ENCODE assay signal across 19 mouse cellular contexts in the genomic region with DNA sequence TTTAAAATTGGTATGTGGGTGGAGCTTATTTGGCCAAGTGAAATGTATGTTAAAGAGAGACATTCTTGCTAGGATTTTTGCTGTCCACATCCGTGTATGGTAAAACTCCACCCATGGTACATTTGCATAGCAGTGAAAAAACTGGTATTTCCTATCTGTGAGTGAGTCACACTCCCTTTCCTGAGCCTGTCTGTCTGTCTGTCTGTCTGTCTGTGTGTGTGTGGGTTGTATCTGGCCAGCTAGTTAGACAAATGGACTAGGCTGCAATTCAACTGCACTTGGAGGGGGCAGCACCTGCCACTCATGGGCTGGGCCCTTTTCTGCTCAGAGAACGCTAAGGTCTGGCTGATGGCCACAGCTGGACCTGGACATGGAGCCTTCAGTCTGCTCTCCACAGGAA.
A peak's percentile ranks its signal among the peaks of the same experiment; 100 is the strongest.
DNase-seq lines count a peak whose midpoint lies in the region; ATAC-seq and TF ChIP-seq lines count a peak whose summit lies in the region.
"Had no signal": no experiment of that assay in that cellular context is flagged by ENCODE, and none has a peak within 500 bp of the region (broad histone marks: within the 10 kb centered on the region; RNA-seq: fewer than 3 reads in every experiment).

No protein-coding gene starts in this region.

- peak; percentile 53 for TF ChIP-seq CTCF in intestine, postnatal 0 days (IDR thresholded peaks at IDR 0.05; ENCODE audit: low read depth)

- peaks cover 9% of the 10 kb centered on the region for H3K4me1 ChIP-seq in limb, embryonic 15.5 days
- H3K4me1 ChIP-seq in limb, embryonic 10.5 days, result peaks cover 14% of the 10 kb centered on the region
- peaks cover 10% of the 10 kb centered on the region for H3K4me1 ChIP-seq in intestine, postnatal 0 days (replicated peaks; ENCODE audit: control insufficient read depth, insufficient read depth, low read length)
- H3K4me1 ChIP-seq: hindbrain, embryonic 15.5 days; limb, embryonic 12.5 days had no signal

- H3K27ac ChIP-seq in limb, embryonic 15.5 days, result peak overlapping the region; percentile 73
- H3K27ac ChIP-seq in limb, embryonic 10.5 days, result no peak overlapping the region
- peak overlapping the region; percentile 80 for H3K27ac ChIP-seq in intestine, postnatal 0 days (ENCODE audit: low read depth, low read length)
- H3K27ac ChIP-seq: gastrocnemius, adult 2 months; heart, embryonic 13.5 days; hindbrain, embryonic 15.5 days; limb, embryonic 12.5 days had no signal

- no peak overlapping the region for H3K9ac ChIP-seq in limb, embryonic 15.5 days
- no peak overlapping the region for H3K9ac ChIP-seq in intestine, postnatal 0 days (ENCODE audit: low read depth, low read length)
- H3K9ac ChIP-seq: heart, embryonic 13.5 days; hindbrain, embryonic 15.5 days; limb, embryonic 12.5 days had no signal

- no peak overlapping the region for H3K4me3 ChIP-seq in limb, embryonic 15.5 days
- no peak overlapping the region for H3K4me3 ChIP-seq in limb, embryonic 10.5 days
- no peak overlapping the region for H3K4me3 ChIP-seq in intestine, postnatal 0 days (ENCODE audit: low read depth, low read length)
- H3K4me3 ChIP-seq: gastrocnemius, adult 2 months; heart, embryonic 13.5 days; hindbrain, embryonic 15.5 days; limb, embryonic 12.5 days had no signal

- H3K36me3 ChIP-seq in limb, embryonic 15.5 days, result no peaks in the 10 kb centered on the region
- no peaks in the 10 kb centered on the region for H3K36me3 ChIP-seq in limb, embryonic 10.5 days
- H3K36me3 ChIP-seq in intestine, postnatal 0 days (ENCODE audit: control insufficient read depth, insufficient read depth), result no peaks in the 10 kb centered on the region
- H3K36me3 ChIP-seq: heart, embryonic 13.5 days; hindbrain, embryonic 15.5 days; limb, embryonic 12.5 days had no signal

- peak; percentile 11 for DNase-seq in adrenal gland, postnatal 14 days
- no peak for DNase-seq in adrenal gland, adult 2 months
- no peak for DNase-seq in limb, embryonic 10.5 days (ENCODE audit: low spot score)
- peak; percentile 74 for DNase-seq in R1 (ENCODE audit: low read depth, low spot score)
- no peak for DNase-seq in layer of hippocampus, postnatal 14 days (ENCODE audit: low spot score in 2 of 2)
- no peak for DNase-seq in left cerebral cortex, postnatal 36 days (ENCODE audit: low spot score in 2 of 2)
- DNase-seq: adrenal gland, postnatal 36 days; cerebellum, postnatal 10 days; gastrocnemius, adult 2 months; kidney, postnatal 14 days; layer of hippocampus, postnatal 36 days; right cerebral cortex, postnatal 25 days had no signal

- H3K27me3 ChIP-seq in limb, embryonic 15.5 days, result no peaks in the 10 kb centered on the region
- H3K27me3 ChIP-seq in limb, embryonic 10.5 days (ENCODE audit: low read depth, poor library complexity, severe bottlenecking), result no peaks in the 10 kb centered on the region
- no peaks in the 10 kb centered on the region for H3K27me3 ChIP-seq in intestine, postnatal 0 days (replicated peaks; ENCODE audit: control insufficient read depth, insufficient read depth, low read length)
- H3K27me3 ChIP-seq: heart, embryonic 13.5 days; hindbrain, embryonic 15.5 days; limb, embryonic 12.5 days had no signal

- no peak overlapping the region for H3K4me2 ChIP-seq in limb, embryonic 15.5 days
- peak overlapping the region; percentile 54 for H3K4me2 ChIP-seq in intestine, postnatal 0 days (replicated peaks; ENCODE audit: low read depth)
- H3K4me2 ChIP-seq: heart, embryonic 13.5 days; hindbrain, embryonic 15.5 days; limb, embryonic 12.5 days; midbrain, embryonic 11.5 days had no signal

- WGBS in limb, embryonic 15.5 days, result 30% methylated on average over 2 of the region's 2 CpGs
- 69% methylated on average over 2 of the region's 2 CpGs for WGBS in limb, embryonic 10.5 days
- WGBS in intestine, postnatal 0 days, result 29% methylated on average over 2 of the region's 2 CpGs

- H3K9me3 ChIP-seq in limb, embryonic 15.5 days, result no peaks in the 10 kb centered on the region
- H3K9me3 ChIP-seq in limb, embryonic 10.5 days (replicated peaks), result no peaks in the 10 kb centered on the region
- H3K9me3 ChIP-seq in intestine, postnatal 0 days (ENCODE audit: control insufficient read depth), result no peaks in the 10 kb centered on the region
- H3K9me3 ChIP-seq: heart, embryonic 13.5 days; hindbrain, embryonic 15.5 days; limb, embryonic 12.5 days had no signal

- no peak for ATAC-seq in limb, embryonic 15.5 days (ENCODE audit: insufficient number of reproducible peaks, low FRiP score, low TSS enrichment, low read depth)
- peak; percentile 86 for ATAC-seq in intestine, postnatal 0 days
- ATAC-seq: forebrain, embryonic 14.5 days had no signal

- intact Hi-C loops in left cerebral cortex, postnatal 36 days (cut with DNase I), result no loop called here

Comparison
In these comparisons a context has a peak if more than half of its experiments do, and no peak if none do; other contexts are left out.
1. DNase-seq: peak in adrenal gland, postnatal 14 days (single experiment) and R1 (single experiment); none in adrenal gland, adult 2 months (single experiment), limb, embryonic 10.5 days (single experiment), layer of hippocampus, postnatal 14 days (0 of 2) and left cerebral cortex, postnatal 36 days (0 of 2).